Mouse (Mus musculus): Measurements from ENCODE around the gene Bcar3. TPM values are rescaled to one million over a fixed set of nuclear protein-coding genes. Genes with fewer than 3 reads are reported as not detected.
"Not testable (repeated sequence)": the region's sequence is repeated elsewhere in the genome, so short reads cannot be mapped to it uniquely, and the experiment has no call there.

The Bcar3 gene
- polyA plus RNA-seq, 1 experiment from 2014 or later = 16.2 TPM

GRCm38 (mm10) chr3:122372617-122373016, 78.7 kb downstream of the Bcar3 start:
- no peaks in the 10 kb centered on the region for H3K9me3 ChIP-seq
- peaks cover 16% of the 10 kb centered on the region for H3K4me1 ChIP-seq
- 48% methylated on average over 4 of the region's 4 CpGs for WGBS
- no peaks in the 10 kb centered on the region for H3K27me3 ChIP-seq
- H3K36me3 ChIP-seq = no peaks in the 10 kb centered on the region
- no peak overlapping the region for H3K9ac ChIP-seq
- no peak for ATAC-seq (ENCODE audit: borderline replicate concordance, extremely low read depth, low FRiP score, low TSS enrichment)
- H3K27ac ChIP-seq = no peak overlapping the region
- no peak overlapping the region for H3K4me2 ChIP-seq
- H3K4me3 ChIP-seq = no peak overlapping the region

- no peak for ATAC-seq (ENCODE audit: borderline replicate concordance, extremely low read depth, low FRiP score, low TSS enrichment)
- H3K36me3 ChIP-seq = no peaks in the 10 kb centered on the region
- no peak overlapping the region for H3K27ac ChIP-seq
- no peaks in the 10 kb centered on the region for H3K9me3 ChIP-seq
- no peak overlapping the region for H3K4me2 ChIP-seq
- no peak overlapping the region for H3K9ac ChIP-seq
- H3K4me3 ChIP-seq = no peak overlapping the region
- H3K4me1 ChIP-seq = peaks cover 16% of the 10 kb centered on the region
- H3K27me3 ChIP-seq = no peaks in the 10 kb centered on the region
Observed at GRCm38 (mm10) chr3:122376011-122376410, 82.1 kb downstream of the Bcar3 start.

GRCm38 (mm10) chr3:122376412-122376831, 82.5 kb downstream of the Bcar3 start:
- H3K4me2 ChIP-seq = no peak overlapping the region
- ATAC-seq (ENCODE audit: borderline replicate concordance, extremely low read depth, low FRiP score, low TSS enrichment) = no peak
- no peak overlapping the region for H3K9ac ChIP-seq
- H3K4me3 ChIP-seq = no peak overlapping the region
- H3K36me3 ChIP-seq = no peaks in the 10 kb centered on the region
- no peak overlapping the region for H3K27ac ChIP-seq
- H3K27me3 ChIP-seq = no peaks in the 10 kb centered on the region
- peaks cover 16% of the 10 kb centered on the region for H3K4me1 ChIP-seq
- no peaks in the 10 kb centered on the region for H3K9me3 ChIP-seq
- 47% methylated on average over 10 of the region's 10 CpGs for WGBS

- 39% methylated on average over 8 of the region's 8 CpGs for WGBS
- Histone ChIP-seq H3K9me3 (no peaks in the 10 kb centered on the region), H3K4me3 (no peak overlapping the region), H3K4me1 (peaks cover 16% of the 10 kb centered on the region), H3K4me2 (no peak overlapping the region), H3K9ac (no peak overlapping the region), H3K36me3 (no peaks in the 10 kb centered on the region), H3K27ac (no peak overlapping the region), H3K27me3 (no peaks in the 10 kb centered on the region)
- no peak for ATAC-seq (ENCODE audit: borderline replicate concordance, extremely low read depth, low FRiP score, low TSS enrichment)
Observed at GRCm38 (mm10) chr3:122376841-122377464, 83.0 kb downstream of the Bcar3 start.

- no peak for ATAC-seq (ENCODE audit: borderline replicate concordance, extremely low read depth, low FRiP score, low TSS enrichment)
- no peaks in the 10 kb centered on the region for H3K27me3 ChIP-seq
- H3K36me3 ChIP-seq = no peaks in the 10 kb centered on the region
- no peak overlapping the region for H3K27ac ChIP-seq
- WGBS = 49% methylated on average over 6 of the region's 6 CpGs
- no peaks in the 10 kb centered on the region for H3K9me3 ChIP-seq
- H3K4me2 ChIP-seq = no peak overlapping the region
- H3K9ac ChIP-seq = no peak overlapping the region
- peaks cover 16% of the 10 kb centered on the region for H3K4me1 ChIP-seq
- H3K4me3 ChIP-seq = no peak overlapping the region
Observed at GRCm38 (mm10) chr3:122378634-122379033, 84.7 kb downstream of the Bcar3 start.

- no peak for ATAC-seq (ENCODE audit: borderline replicate concordance, extremely low read depth, low FRiP score, low TSS enrichment)
- Histone ChIP-seq H3K4me3 (no peak overlapping the region), H3K27me3 (no peaks in the 10 kb centered on the region), H3K4me1 (peaks cover 16% of the 10 kb centered on the region), H3K4me2 (no peak overlapping the region), H3K9ac (no peak overlapping the region), H3K9me3 (no peaks in the 10 kb centered on the region), H3K27ac (no peak overlapping the region), H3K36me3 (no peaks in the 10 kb centered on the region)
- WGBS = 59% methylated on average over 5 of the region's 5 CpGs
Observed at GRCm38 (mm10) chr3:122380776-122381175, 86.8 kb downstream of the Bcar3 start.

GRCm38 (mm10) chr3:122381591-122381990, 87.7 kb downstream of the Bcar3 start:
- Histone ChIP-seq H3K9ac (no peak overlapping the region), H3K4me1 (peaks cover 9% of the 10 kb centered on the region), H3K27me3 (no peaks in the 10 kb centered on the region), H3K36me3 (no peaks in the 10 kb centered on the region), H3K4me3 (no peak overlapping the region), H3K9me3 (no peaks in the 10 kb centered on the region), H3K27ac (no peak overlapping the region), H3K4me2 (no peak overlapping the region)
- ATAC-seq (ENCODE audit: borderline replicate concordance, extremely low read depth, low FRiP score, low TSS enrichment) = no peak
- 84% methylated on average over 3 of the region's 3 CpGs for WGBS

- Histone ChIP-seq H3K9me3 (no peaks in the 10 kb centered on the region), H3K4me2 (no peak overlapping the region), H3K27me3 (no peaks in the 10 kb centered on the region), H3K4me1 (no peaks in the 10 kb centered on the region), H3K4me3 (no peak overlapping the region), H3K27ac (no peak overlapping the region), H3K36me3 (no peaks in the 10 kb centered on the region), H3K9ac (no peak overlapping the region)
- 87% methylated on average over 5 of the region's 5 CpGs for WGBS
- ATAC-seq (ENCODE audit: borderline replicate concordance, extremely low read depth, low FRiP score, low TSS enrichment) = no peak
Observed at GRCm38 (mm10) chr3:122386444-122386843, 92.5 kb downstream of the Bcar3 start.

- H3K4me2 ChIP-seq = no peak overlapping the region
- H3K4me1 ChIP-seq = no peaks in the 10 kb centered on the region
- no peak overlapping the region for H3K4me3 ChIP-seq
- no peak for ATAC-seq (ENCODE audit: borderline replicate concordance, extremely low read depth, low FRiP score, low TSS enrichment)
- H3K9ac ChIP-seq = no peak overlapping the region
- H3K27ac ChIP-seq = no peak overlapping the region
- H3K27me3 ChIP-seq = no peaks in the 10 kb centered on the region
- WGBS = 36% methylated on average over 3 of the region's 3 CpGs
- H3K36me3 ChIP-seq = no peaks in the 10 kb centered on the region
- no peaks in the 10 kb centered on the region for H3K9me3 ChIP-seq
Observed at GRCm38 (mm10) chr3:122387771-122388170, 93.8 kb downstream of the Bcar3 start.

- Histone ChIP-seq H3K4me3 (no peak overlapping the region), H3K4me1 (0 out of 2 replicates have a peak, but pooled peaks cover 5% of the 10 kb centered on the region), H3K27me3 (no peaks in the 10 kb centered on the region), H3K9me3 (no peaks in the 10 kb centered on the region), H3K27ac (no peak overlapping the region), H3K36me3 (no peaks in the 10 kb centered on the region), H3K4me2 (no peak overlapping the region), H3K9ac (no peak overlapping the region)
- ATAC-seq (ENCODE audit: borderline replicate concordance, extremely low read depth, low FRiP score, low TSS enrichment) = no peak
- 82% methylated on average over 5 of the region's 5 CpGs for WGBS
Observed at GRCm38 (mm10) chr3:122389972-122390371, 96.0 kb downstream of the Bcar3 start.

- no peaks in the 10 kb centered on the region for H3K27me3 ChIP-seq
- H3K4me1 ChIP-seq = 0 out of 2 replicates have a peak, but pooled peaks cover 5% of the 10 kb centered on the region
- no peak overlapping the region for H3K4me3 ChIP-seq
- H3K36me3 ChIP-seq = no peaks in the 10 kb centered on the region
- no peaks in the 10 kb centered on the region for H3K9me3 ChIP-seq
- no peak overlapping the region for H3K4me2 ChIP-seq
- no peak for ATAC-seq (ENCODE audit: borderline replicate concordance, extremely low read depth, low FRiP score, low TSS enrichment)
- H3K9ac ChIP-seq = no peak overlapping the region
- no peak overlapping the region for H3K27ac ChIP-seq
- 78% methylated on average over 2 of the region's 2 CpGs for WGBS
Observed at GRCm38 (mm10) chr3:122391098-122391497, 97.2 kb downstream of the Bcar3 start.

GRCm38 (mm10) chr3:122391816-122392215, 97.9 kb downstream of the Bcar3 start:
- Histone ChIP-seq H3K9me3 (no peaks in the 10 kb centered on the region), H3K9ac (no peak overlapping the region), H3K4me2 (no peak overlapping the region), H3K27ac (no peak overlapping the region), H3K4me1 (0 out of 2 replicates have a peak, but pooled peaks cover 5% of the 10 kb centered on the region), H3K27me3 (no peaks in the 10 kb centered on the region), H3K4me3 (no peak overlapping the region), H3K36me3 (no peaks in the 10 kb centered on the region)
- no peak for ATAC-seq (ENCODE audit: borderline replicate concordance, extremely low read depth, low FRiP score, low TSS enrichment)
- WGBS = 37% methylated on average over 12 of the region's 12 CpGs

GRCm38 (mm10) chr3:122393411-122393810, 99.5 kb downstream of the Bcar3 start:
- H3K4me2 ChIP-seq; ATAC-seq (ENCODE audit: borderline replicate concordance, extremely low read depth, low FRiP score, low TSS enrichment); H3K4me3 ChIP-seq; H3K36me3 ChIP-seq; H3K9me3 ChIP-seq; H3K9ac ChIP-seq; H3K4me1 ChIP-seq; H3K27me3 ChIP-seq; H3K27ac ChIP-seq: not testable (repeated sequence)
- WGBS = 45% methylated on average over 4 of the region's 4 CpGs

All from lung, embryonic 15.5 days (tissue).